Mouse (Mus musculus) stomach, postnatal 0 days (tissue): Measurements from ENCODE around the gene Cdc42bpa. TPM values are rescaled to one million over a fixed set of nuclear protein-coding genes. Genes with fewer than 3 reads are reported as not detected.

Source experiments
- ATAC-seq: fragments of 200-750 bp; cut with Nextera tagmentation; 2 replicates; pipeline ENCODE4 v1.8.0; 2017; ENCODE audit not compliant: low FRiP score, low TSS enrichment
- DNase-seq: peaks from one replicate; pipeline ENCODE4 v3.0.0-alpha.2; 2016; ENCODE audit warnings: low spot score
- H3K27ac ChIP-seq: fragments of 300-500 bp; sonication (generic); replicated peaks from 2 replicates; pipeline ENCODE4 v1.5.1; 2014; ENCODE audit warnings: mild to moderate bottlenecking, control low read depth
- H3K27me3 ChIP-seq: fragments of 300-500 bp; sonication (generic); 2 replicates; pipeline ENCODE4 v1.6.1; 2014; ENCODE audit warnings: low read length; ENCODE audit not compliant: control insufficient read depth, insufficient read depth
- H3K36me3 ChIP-seq: fragments of 300-500 bp; sonication (generic); 2 replicates; pipeline ENCODE4 v1.6.1; 2014; ENCODE audit warnings: low read length, mixed read lengths; ENCODE audit not compliant: control insufficient read depth, insufficient read depth
- H3K4me1 ChIP-seq: fragments of 300-500 bp; sonication (generic); replicated peaks from 2 replicates; pipeline ENCODE4 v1.6.1; 2014; ENCODE audit warnings: antibody characterized with exemption; ENCODE audit not compliant: control insufficient read depth, insufficient read depth
- H3K4me2 ChIP-seq: fragments of 300-500 bp; sonication (generic); replicated peaks from 2 replicates; pipeline ENCODE4 v1.6.1; 2014; ENCODE audit warnings: low read depth, mild to moderate bottlenecking, control low read depth, moderate library complexity
- H3K4me3 ChIP-seq: fragments of 300-500 bp; sonication (generic); 2 replicates; pipeline ENCODE4 v1.5.1; 2014; ENCODE audit warnings: low read depth, low read length, control low read depth
- H3K9ac ChIP-seq: fragments of 300-500 bp; sonication (generic); 2 replicates; pipeline ENCODE4 v1.6.1; 2014; ENCODE audit warnings: mild to moderate bottlenecking, low read length, control low read depth, mixed read lengths
- H3K9me3 ChIP-seq: fragments of 300-500 bp; sonication (generic); 2 replicates; pipeline ENCODE4 v1.6.1; 2016; ENCODE audit warnings: low read length; ENCODE audit not compliant: control insufficient read depth
- CTCF ChIP-seq: IDR thresholded peaks from 2 replicates; pipeline ENCODE4 v1.5.1; 2016; ENCODE audit warnings: antibody characterized with exemption, low read depth, mild to moderate bottlenecking, moderate library complexity
- EP300 ChIP-seq: optimal IDR thresholded peaks from 2 replicates; pipeline ENCODE3; 2016; ENCODE audit warnings: antibody characterized with exemption
- whole genome bisulfite sequencing: fragments of 180-500 bp; shearing (Covaris S2); extraction: QIAGEN DNeasy Blood & Tissue Kit; methylation state at CpG from one replicate; pipeline ENCODE4 v1.1.7; 2014; 5-methylcytosine and 5-hydroxymethylcytosine counted together
- polyA plus RNA-seq: library from polyadenylated mRNA; unstranded; fragments of >200 nt; fragmentation: Nextera tagmentation; extraction: Ambion mirVana; gene quantifications from 2 replicates; pipeline ENCODE4 v1.2.1, GENCODE M21; 2015

Cdc42bpa gene
- polyA plus RNA-seq, 1 experiment from 2014 or later, result 8.0 TPM

- no peaks in the 10 kb centered on the region for H3K4me1 ChIP-seq
These were observed 250.6 kb downstream of the Cdc42bpa start for GRCm38 (mm10) chr1:180210781-180211271.

GRCm38 (mm10) chr1:180212911-180213310 is 252.6 kb downstream of the Cdc42bpa start:
- Histone ChIP-seq H3K4me2 (no peak overlapping the region), H3K9me3 (no peaks in the 10 kb centered on the region), H3K4me3 (no peak overlapping the region), H3K27me3 (no peaks in the 10 kb centered on the region), H3K36me3 (no peaks in the 10 kb centered on the region), H3K4me1 (no peaks in the 10 kb centered on the region), H3K27ac (no peak overlapping the region), H3K9ac (no peak overlapping the region)
- ATAC-seq (no peak), DNase-seq (no peak)
- TF ChIP-seq EP300 (no peak), CTCF (no peak)
- WGBS, result 65% methylated on average over 5 of the region's 5 CpGs

More at GRCm38 (mm10) chr1:180210781-180211271, 250.6 kb downstream of the Cdc42bpa start:
- WGBS, result 66% methylated on average over 9 of the region's 9 CpGs
- H3K27me3 ChIP-seq, result no peaks in the 10 kb centered on the region
- H3K4me2 ChIP-seq, result no peak overlapping the region
- no peak overlapping the region for H3K9ac ChIP-seq
- H3K4me3 ChIP-seq, result no peak overlapping the region
- no peaks in the 10 kb centered on the region for H3K36me3 ChIP-seq
- H3K27ac ChIP-seq, result no peak overlapping the region
- no peak for ATAC-seq
- DNase-seq, result no peak
- TF ChIP-seq EP300 (no peak), CTCF (no peak)
- no peaks in the 10 kb centered on the region for H3K9me3 ChIP-seq

- Histone ChIP-seq H3K36me3 (no peaks in the 10 kb centered on the region), H3K4me2 (no peak overlapping the region), H3K4me3 (no peak overlapping the region), H3K9me3 (no peaks in the 10 kb centered on the region), H3K27me3 (no peaks in the 10 kb centered on the region), H3K4me1 (no peaks in the 10 kb centered on the region), H3K27ac (no peak overlapping the region), H3K9ac (no peak overlapping the region)
- WGBS, result 18% methylated on average over 4 of the region's 4 CpGs
- peak; percentile 77 for DNase-seq
- ATAC-seq, result peak; percentile 91
- no peak for TF ChIP-seq EP300
- TF ChIP-seq CTCF, result peak; percentile 97
These were observed 254.8 kb downstream of the Cdc42bpa start for GRCm38 (mm10) chr1:180215044-180215443.

Other genes starting within 250 kb of the Cdc42bpa start
- gene Kif28, start 215.2 kb upstream of the Cdc42bpa start, polyA plus RNA-seq, result not detected in 2 replicates
- 0.10 TPM in 1 of 2 replicates, not detected in the other for gene Gm10518, start 157.1 kb upstream of the Cdc42bpa start, polyA plus RNA-seq
- 7.0 and 7.8 TPM in 2 replicates for gene Ahctf1, start 156.8 kb upstream of the Cdc42bpa start, polyA plus RNA-seq
- 25.6 and 29.8 TPM in 2 replicates for gene Coq8a, start 239.1 kb downstream of the Cdc42bpa start, polyA plus RNA-seq